Mouse (Mus musculus) intestine, postnatal 0 days (tissue): ENCODE results near the gene Washc1. TPM values are rescaled to one million over a fixed set of nuclear protein-coding genes. Genes with fewer than 3 reads are reported as not detected.
A peak's percentile ranks its signal among the peaks of the same experiment; 100 is the strongest.
"Not testable (repeated sequence)": the region's sequence is repeated elsewhere in the genome, so short reads cannot be mapped to it uniquely, and the experiment has no call there.

Experiments
- ATAC-seq: fragments of 200-750 bp; cut with Nextera tagmentation; 2 replicates; pipeline ENCODE4 v1.8.0; 2017; ENCODE audit warnings: mild to moderate bottlenecking, moderate TSS enrichment, moderate library complexity
- H3K27ac ChIP-seq: fragments of 300-500 bp; sonication (generic); 2 replicates; pipeline ENCODE4 v1.5.1; 2014; ENCODE audit warnings: mild to moderate bottlenecking, low read depth, low read length, moderate library complexity
- H3K27me3 ChIP-seq: fragments of 300-500 bp; sonication (generic); replicated peaks from 2 replicates; pipeline ENCODE4 v1.6.1; 2014; ENCODE audit warnings: low read length, mixed read lengths; ENCODE audit not compliant: control insufficient read depth, insufficient read depth
- H3K36me3 ChIP-seq: fragments of 300-500 bp; sonication (generic); 2 replicates; pipeline ENCODE4 v1.6.1; 2014; ENCODE audit warnings: mild to moderate bottlenecking, moderate library complexity; ENCODE audit not compliant: control insufficient read depth, insufficient read depth
- H3K4me1 ChIP-seq: fragments of 300-500 bp; sonication (generic); replicated peaks from 2 replicates; pipeline ENCODE4 v1.6.1; 2014; ENCODE audit warnings: antibody characterized with exemption, low read length, mixed read lengths; ENCODE audit not compliant: control insufficient read depth, insufficient read depth
- H3K4me2 ChIP-seq: fragments of 300-500 bp; sonication (generic); replicated peaks from 2 replicates; pipeline ENCODE4 v1.6.1; 2014; ENCODE audit warnings: low read depth, mild to moderate bottlenecking, moderate library complexity
- H3K4me3 ChIP-seq: fragments of 300-500 bp; sonication (generic); 2 replicates; pipeline ENCODE4 v1.5.1; 2014; ENCODE audit warnings: low read depth, low read length
- H3K9ac ChIP-seq: fragments of 300-500 bp; sonication (generic); 2 replicates; pipeline ENCODE4 v1.6.1; 2014; ENCODE audit warnings: mild to moderate bottlenecking, low read depth, low read length
- H3K9me3 ChIP-seq: fragments of 300-500 bp; sonication (generic); 2 replicates; pipeline ENCODE4 v1.6.1; 2016; ENCODE audit warnings: mixed run types; ENCODE audit not compliant: control insufficient read depth
- CTCF ChIP-seq: sonication (generic); IDR thresholded peaks from 2 replicates; pipeline ENCODE4 v1.5.1; 2016; ENCODE audit warnings: low read depth, mild to moderate bottlenecking, control low read depth, antibody characterized with exemption, moderate library complexity
- WGBS: fragments of 180-500 bp; shearing (Covaris S2); extraction: QIAGEN DNeasy Blood & Tissue Kit; methylation state at CpG from one replicate; pipeline ENCODE4 v1.1.7; 2014; 5-methylcytosine and 5-hydroxymethylcytosine counted together
- polyA plus RNA-seq: library from polyadenylated mRNA; unstranded; fragments of >200 nt; fragmentation: Nextera tagmentation; extraction: Ambion mirVana; gene quantifications from 2 replicates; pipeline ENCODE4 v1.2.1, GENCODE M21; 2015

The Washc1 gene
- polyA plus RNA-seq, 1 experiment from 2014 or later = 24.8 TPM

- 0 out of 2 replicates have a peak, but pooled peaks cover 2% of the 10 kb centered on the region for H3K4me1 ChIP-seq
- H3K9me3 ChIP-seq = no peaks in the 10 kb centered on the region
- H3K9ac ChIP-seq = peak overlapping the region; percentile 51
- peak overlapping the region; percentile 82 for H3K4me3 ChIP-seq
- peak; percentile 3; the same call in 1 of the 2 replicates for ATAC-seq
- no peaks in the 10 kb centered on the region for H3K27me3 ChIP-seq
- WGBS = under 1% methylated on average over 20 of the region's 20 CpGs
- no peak for TF ChIP-seq CTCF
- peaks cover 17% of the 10 kb centered on the region; the same call in 1 of the 2 replicates for H3K36me3 ChIP-seq
- H3K4me2 ChIP-seq = peak overlapping the region; percentile 77
- H3K27ac ChIP-seq = peak overlapping the region; percentile 78; the same call in 1 of the 2 replicates
Observed at GRCm38 (mm10) chr17:66123816-66124610, 12.7 kb downstream of the Washc1 start.

DNA sequence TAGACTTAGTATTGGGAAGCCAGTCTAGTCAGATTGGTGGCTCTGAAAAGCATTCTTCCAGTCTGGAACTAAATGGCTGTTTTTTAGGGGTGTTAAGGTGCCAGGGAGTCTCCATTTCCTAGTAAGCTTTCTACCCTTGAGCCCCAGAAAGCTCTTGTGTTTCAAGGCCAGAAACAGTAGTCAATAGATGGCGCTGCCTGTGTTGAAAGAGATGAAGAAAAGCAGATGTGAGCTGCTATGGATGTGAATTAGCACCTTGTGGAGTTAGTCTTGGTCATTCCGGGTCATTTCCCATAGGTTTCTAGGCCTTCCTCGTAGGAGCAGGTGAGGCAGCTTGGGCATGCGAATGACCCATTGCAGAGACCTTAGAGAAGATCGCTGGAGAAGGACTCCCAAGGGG is 13.9 kb downstream of the Washc1 start:
- Histone ChIP-seq H3K9me3 (no peaks in the 10 kb centered on the region), H3K4me2 (no peak overlapping the region), H3K4me1 (0 out of 2 replicates have a peak, but pooled peaks cover 2% of the 10 kb centered on the region), H3K36me3 (peaks cover 12% of the 10 kb centered on the region), H3K27ac (no peak overlapping the region), H3K9ac (no peak overlapping the region), H3K27me3 (no peaks in the 10 kb centered on the region), H3K4me3 (no peak overlapping the region)
- TF ChIP-seq CTCF = peak; percentile 53
- WGBS = 77% methylated on average over 5 of the region's 5 CpGs
- no peak for ATAC-seq

DNA sequence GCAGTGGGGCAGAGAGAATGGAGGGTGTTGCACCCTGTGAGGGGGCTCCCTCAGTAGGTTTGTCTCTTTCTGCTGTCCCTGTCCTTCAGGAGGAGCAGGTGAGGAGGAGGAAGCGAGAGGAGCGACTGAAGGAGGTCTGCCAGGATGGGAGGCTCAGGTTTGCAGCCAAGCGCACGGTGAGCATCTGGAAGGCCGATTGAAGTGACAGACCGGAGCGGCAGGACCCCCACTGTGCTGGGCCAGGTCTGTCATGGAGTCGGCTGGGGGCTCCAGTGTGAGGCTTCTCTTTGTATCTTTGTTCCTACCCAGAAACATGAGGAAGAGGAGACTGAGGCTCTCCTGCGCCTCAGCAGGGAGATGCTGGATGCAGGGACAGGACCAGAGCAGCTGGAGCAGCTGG is 19.0 kb downstream of the Washc1 start:
- Histone ChIP-seq H3K9ac (no peak overlapping the region), H3K36me3 (peaks cover 56% of the 10 kb centered on the region), H3K27ac (no peak overlapping the region), H3K4me2 (no peak overlapping the region), H3K9me3 (no peaks in the 10 kb centered on the region), H3K4me3 (no peak overlapping the region), H3K4me1 (0 out of 2 replicates have a peak, but pooled peaks cover under 1% of the 10 kb centered on the region), H3K27me3 (no peaks in the 10 kb centered on the region)
- no peak for ATAC-seq
- TF ChIP-seq CTCF = no peak
- 93% methylated on average over 9 of the region's 9 CpGs for WGBS

GRCm38 (mm10) chr17:66131212-66131611 is 19.9 kb downstream of the Washc1 start:
- Histone ChIP-seq H3K4me3 (no peak overlapping the region), H3K9me3 (no peaks in the 10 kb centered on the region), H3K36me3 (peaks cover 65% of the 10 kb centered on the region), H3K27me3 (no peaks in the 10 kb centered on the region), H3K9ac (no peak overlapping the region), H3K4me1 (no peaks in the 10 kb centered on the region), H3K4me2 (no peak overlapping the region), H3K27ac (no peak overlapping the region)
- 97% methylated on average over 4 of the region's 4 CpGs for WGBS
- peak; percentile 67 for TF ChIP-seq CTCF
- ATAC-seq = no peak

GRCm38 (mm10) chr17:66152706-66153662 is 41.6 kb downstream of the Washc1 start:
- WGBS = 69% methylated on average over 5 of the region's 8 CpGs
- not testable (repeated sequence) for H3K4me1 ChIP-seq

DNA sequence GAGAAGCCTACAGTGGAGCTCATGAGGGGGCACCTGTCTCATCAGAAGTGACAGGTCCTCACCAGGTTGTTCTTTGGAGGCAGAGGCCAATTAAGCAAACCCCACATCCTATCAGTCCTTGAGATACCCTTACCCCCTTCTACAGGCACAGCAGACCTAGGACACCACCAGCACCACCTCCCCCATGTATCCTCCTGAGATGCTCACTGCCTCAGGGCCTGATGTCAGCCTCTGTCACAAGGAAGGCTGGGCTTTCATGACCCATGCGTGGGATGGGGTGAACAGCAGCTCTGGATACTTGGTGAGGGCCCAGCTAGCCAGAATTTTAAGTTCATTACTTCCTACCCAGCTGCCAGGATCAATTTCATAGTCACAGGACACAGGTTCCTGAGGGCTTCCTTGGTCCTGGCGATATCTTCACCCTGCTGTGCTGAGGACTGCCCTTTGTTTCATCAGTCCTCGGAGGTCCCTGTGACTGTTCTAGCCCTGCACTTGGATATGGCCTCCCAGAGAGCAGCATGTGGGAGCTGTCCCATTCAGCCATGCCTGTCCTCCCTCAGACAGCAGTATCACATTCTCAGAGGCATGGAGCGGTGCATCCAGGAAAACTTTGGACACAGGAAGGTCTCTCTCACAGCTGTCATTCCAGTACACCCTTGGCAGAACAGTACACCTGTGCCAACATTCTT is 42.5 kb downstream of the Washc1 start:
- H3K9me3 ChIP-seq, H3K4me3 ChIP-seq, ATAC-seq, H3K27ac ChIP-seq, H3K4me1 ChIP-seq, H3K9ac ChIP-seq, H3K27me3 ChIP-seq, H3K4me2 ChIP-seq: not testable (repeated sequence)
- 91% methylated on average over 4 of the region's 4 CpGs for WGBS
- peaks cover 25% of the 10 kb centered on the region for H3K36me3 ChIP-seq

More at GRCm38 (mm10) chr17:66152706-66153662, 41.6 kb downstream of the Washc1 start:
- peaks cover 33% of the 10 kb centered on the region for H3K36me3 ChIP-seq
- not testable (repeated sequence) for H3K4me2 ChIP-seq, H3K4me3 ChIP-seq, H3K27ac ChIP-seq, H3K27me3 ChIP-seq, H3K9me3 ChIP-seq, H3K9ac ChIP-seq
- peak; percentile 45 for TF ChIP-seq CTCF
- peak; percentile 73 for ATAC-seq
